Mouse (Mus musculus): ENCODE data around the gene Snx14.

GRCm38 (mm10) chr9:88367322-88367721, 71.4 kb downstream of the Snx14 start:
- no peak for TF ChIP-seq CTCF (IDR thresholded peaks at IDR 0.05; ENCODE audit: control insufficient read depth, insufficient read depth, insufficient replicate concordance, low read depth, low read length)
- no peak for TF ChIP-seq POLR2A (IDR thresholded peaks at IDR 0.05; ENCODE audit: control insufficient read depth, low read depth, low read length)

Data from testis, adult 2 months (tissue).